Mouse (Mus musculus) heart, adult 11 months (tissue): Measurements from ENCODE around the gene Gm9821.
A peak's percentile ranks its signal among the peaks of the same experiment; 100 is the strongest.

ENCODE experiments used
- DNase-seq: peaks from one replicate; pipeline ENCODE4 v3.0.0; 2022

Gene Gm9821

GRCm38 (mm10) chr2:91949411-91950274 lies 4.1 kb downstream of the Gm9821 start:
- DNase-seq = peak; percentile 98

DNA sequence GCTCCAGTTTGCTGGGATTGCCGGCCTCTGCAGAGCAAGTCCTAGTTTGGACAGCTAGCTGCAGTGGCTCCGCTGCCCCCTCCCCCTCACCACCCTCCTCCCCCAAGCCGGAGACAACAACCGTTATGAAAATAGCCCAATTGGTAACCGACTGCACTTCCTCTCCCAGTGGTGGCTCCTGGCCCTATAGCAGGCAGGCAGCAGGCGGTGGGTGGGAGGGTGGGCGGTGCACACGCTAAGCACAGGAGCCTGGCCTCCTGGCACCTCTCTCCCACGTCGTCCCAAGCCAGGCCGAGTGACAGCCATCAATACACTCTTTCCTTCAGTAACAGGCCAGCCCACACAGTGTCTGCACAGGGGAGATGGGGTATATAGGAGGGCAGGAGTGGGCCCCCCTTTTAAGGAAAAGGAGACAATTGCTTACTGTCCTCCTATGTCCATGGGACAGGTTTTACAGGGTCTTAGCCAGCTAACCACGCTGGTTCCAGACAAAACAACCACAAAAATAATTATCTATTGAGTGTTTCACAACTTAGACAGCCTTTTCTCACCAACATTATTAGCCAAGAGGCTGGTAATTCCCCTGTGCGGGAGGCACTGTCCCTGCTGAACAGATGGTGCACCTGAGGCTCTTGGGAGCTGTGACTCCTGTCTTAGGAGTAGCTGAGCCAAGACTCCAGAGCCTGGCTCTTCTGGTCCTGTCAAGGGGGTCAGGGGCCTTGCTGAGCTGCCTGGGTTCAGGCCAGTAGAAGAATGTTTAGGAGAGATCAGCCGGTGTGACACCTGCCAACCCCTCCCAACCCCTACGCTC lies 5.0 kb downstream of the Gm9821 start:
- peak; percentile 98 for DNase-seq

DNA sequence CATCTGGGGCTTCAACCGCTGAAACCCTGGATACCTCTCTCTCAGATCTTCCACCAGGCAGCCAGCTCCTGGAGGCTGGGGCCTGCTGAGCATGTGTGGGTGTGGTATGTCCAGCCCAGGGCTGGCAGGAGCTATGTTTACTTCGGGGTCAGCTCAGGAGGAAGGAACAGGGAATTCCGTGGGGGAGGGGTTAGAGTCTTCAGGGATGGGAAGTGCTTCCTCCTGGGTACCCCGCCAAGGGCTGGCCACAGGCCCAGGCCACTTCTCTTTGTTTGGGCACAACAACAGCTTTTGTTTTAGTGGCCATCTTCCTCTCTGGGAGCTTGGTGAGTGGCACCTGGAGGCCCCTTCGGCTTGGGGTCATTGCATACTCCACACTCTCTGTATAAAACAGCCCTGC lies 8.3 kb downstream of the Gm9821 start:
- DNase-seq = peak; percentile 99

GRCm38 (mm10) chr2:91955121-91955591 lies 9.7 kb downstream of the Gm9821 start:
- peak; percentile 85 for DNase-seq

DNA sequence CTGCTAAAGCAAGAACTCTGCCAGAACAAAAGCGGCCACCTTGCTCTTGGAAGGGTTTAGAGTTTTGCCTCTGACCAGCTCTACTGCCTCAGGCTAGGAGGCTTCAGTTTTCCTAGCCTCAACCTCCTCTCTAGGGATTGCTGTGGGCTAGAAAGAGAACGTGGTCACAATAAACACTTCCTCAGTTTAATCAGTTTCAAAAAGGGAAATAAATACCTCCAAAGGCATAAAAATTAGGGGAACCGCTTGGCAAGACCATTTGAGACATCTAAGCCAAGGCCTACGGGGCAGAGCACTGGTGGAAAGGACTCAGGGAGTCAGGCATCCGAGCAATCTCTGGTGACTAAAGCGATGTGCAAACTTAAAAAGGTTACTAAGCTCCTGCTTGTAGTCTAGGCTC lies 10.4 kb downstream of the Gm9821 start:
- peak; percentile 74 for DNase-seq

GRCm38 (mm10) chr2:91957096-91957495 lies 11.6 kb downstream of the Gm9821 start:
- DNase-seq = peak; percentile 93

DNA sequence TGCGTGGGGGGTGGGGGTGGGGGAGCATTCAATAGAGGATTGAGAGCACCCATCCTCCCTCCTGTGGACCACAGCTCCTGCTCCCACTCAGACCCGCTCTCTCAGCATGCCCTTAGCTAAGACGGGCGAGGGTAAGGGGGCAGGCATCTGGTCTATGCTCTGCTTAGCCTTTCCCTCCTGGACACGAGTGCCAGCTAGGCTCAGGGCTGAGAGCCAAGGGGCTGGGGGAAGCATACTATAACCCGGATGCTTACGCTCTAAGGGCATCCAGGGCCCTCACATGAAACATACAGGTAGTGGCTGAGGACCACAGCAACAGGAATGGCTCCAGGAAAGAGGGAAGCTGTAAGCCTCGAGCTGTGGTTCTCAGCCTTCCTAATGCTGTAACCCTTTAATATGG lies 12.5 kb downstream of the Gm9821 start:
- peak; percentile 80 for DNase-seq

GRCm38 (mm10) chr2:91958701-91959457 lies 13.4 kb downstream of the Gm9821 start:
- DNase-seq = peak; percentile 94

GRCm38 (mm10) chr2:91959544-91960410 lies 14.3 kb downstream of the Gm9821 start:
- peak; percentile 92 for DNase-seq

DNA sequence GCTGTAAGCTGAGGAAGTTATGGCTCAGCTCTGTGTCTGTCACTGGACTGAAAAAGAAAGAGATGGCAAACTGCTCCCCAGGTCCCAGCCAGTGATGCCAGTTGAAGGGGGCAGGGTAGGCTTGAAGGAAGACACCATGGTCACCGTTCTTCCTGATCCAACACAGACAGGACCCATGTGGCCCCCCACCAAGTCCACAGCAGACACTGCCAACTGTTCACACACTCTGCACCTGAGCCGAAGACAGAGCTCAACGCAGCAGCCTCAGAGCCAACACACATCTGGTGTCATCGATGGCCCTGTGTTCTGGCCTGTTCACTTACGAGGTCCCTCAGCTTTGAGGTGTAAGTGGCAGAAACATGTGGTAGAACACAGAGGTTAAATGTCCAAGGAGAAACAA lies 15.0 kb downstream of the Gm9821 start:
- DNase-seq = peak; percentile 87

DNA sequence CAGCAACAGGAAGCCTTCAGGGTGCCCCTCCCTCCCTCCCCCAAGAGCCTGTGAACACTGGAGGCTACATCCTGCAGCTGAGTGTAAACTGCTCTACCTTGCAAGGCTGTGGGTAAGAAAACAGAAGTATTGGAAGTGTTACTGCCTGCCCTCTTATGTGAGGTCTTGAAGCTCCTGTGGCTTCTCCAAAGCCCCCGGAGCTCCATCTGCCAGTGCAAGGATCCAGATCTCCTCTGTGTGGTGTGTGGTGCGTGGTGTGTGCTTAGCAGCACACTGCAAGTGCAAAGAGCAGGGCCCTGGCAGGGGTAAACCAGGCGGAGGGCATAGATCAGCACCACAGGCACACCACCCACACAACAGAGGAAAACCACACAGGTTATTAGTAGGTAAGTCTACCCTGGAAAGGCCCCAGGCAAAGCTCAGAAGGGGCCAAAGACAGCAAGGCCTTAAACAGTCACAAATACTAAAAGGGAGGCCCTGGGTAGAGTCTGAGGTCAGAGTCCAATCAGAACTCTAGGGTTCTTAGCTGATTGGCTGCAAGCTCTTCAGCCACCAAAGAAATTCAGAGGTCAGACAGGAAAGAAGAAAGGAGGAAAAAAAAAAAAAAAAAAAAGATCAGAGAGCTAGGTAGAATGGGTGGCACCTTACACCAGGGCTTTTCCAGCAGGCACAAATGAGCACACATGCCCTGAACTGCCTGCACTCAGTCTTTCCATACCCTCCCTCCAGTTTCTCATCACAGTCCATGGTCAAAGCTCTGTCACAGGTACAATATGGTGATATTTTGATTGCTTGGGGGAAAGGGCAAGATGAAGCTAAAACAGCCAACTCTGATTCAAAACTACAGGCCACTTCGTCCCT lies 16.6 kb downstream of the Gm9821 start:
- peak; percentile 92 for DNase-seq

GRCm38 (mm10) chr2:91962864-91963401 lies 17.4 kb downstream of the Gm9821 start:
- peak; percentile 95 for DNase-seq

GRCm38 (mm10) chr2:91963443-91963932 lies 18.0 kb downstream of the Gm9821 start:
- DNase-seq = peak; percentile 100

DNA sequence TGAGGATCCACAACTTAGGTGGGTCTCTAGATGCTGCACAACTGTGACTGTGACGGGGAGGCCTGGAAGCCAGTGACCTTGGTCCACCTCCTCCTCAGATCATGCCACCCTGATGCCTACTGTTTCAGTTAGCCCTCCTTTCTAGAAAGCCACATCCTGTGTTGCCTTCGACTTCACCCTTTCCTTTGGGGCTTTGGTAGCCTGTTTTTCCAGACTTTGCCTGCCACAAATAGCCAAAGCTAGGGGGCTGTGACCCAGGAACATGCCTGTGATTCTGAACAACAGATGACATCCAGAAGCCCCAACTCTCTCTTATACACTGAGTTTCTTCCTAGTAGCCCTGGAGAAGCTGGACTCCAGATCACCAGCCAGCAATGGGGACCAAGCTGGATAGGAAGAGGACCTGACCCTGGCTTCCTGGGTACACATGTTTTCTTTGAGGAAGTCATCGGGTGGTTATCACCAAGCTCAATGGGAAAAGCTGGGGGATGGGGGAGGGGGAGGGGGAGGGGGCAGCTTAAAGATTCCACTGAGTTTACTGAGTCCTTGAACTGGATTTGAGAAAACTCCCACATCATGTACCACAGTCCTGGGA lies 19.2 kb downstream of the Gm9821 start:
- peak; percentile 94 for DNase-seq

DNA sequence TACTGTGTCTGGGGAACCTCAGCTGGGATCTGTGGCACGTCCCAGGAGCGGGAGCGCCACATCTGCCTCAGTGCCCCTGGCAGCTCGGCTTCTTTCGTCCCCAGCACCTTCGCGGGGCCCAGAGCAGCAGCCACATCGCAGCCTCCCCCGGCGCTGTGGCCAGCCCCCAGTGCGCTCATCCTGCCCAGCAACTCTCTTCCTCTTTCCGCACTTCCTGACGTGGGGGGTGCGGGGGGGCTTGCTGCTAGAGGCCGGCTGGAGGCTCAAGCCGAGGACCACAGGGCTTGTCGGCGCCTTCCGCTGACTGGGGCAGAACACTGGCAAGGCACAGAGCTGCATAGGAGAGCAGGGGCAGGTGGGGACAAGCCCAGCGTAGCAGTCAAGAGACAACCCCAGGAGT lies 19.9 kb downstream of the Gm9821 start:
- peak; percentile 99 for DNase-seq

GRCm38 (mm10) chr2:91966367-91966766 lies 20.9 kb downstream of the Gm9821 start:
- peak; percentile 92 for DNase-seq

DNA sequence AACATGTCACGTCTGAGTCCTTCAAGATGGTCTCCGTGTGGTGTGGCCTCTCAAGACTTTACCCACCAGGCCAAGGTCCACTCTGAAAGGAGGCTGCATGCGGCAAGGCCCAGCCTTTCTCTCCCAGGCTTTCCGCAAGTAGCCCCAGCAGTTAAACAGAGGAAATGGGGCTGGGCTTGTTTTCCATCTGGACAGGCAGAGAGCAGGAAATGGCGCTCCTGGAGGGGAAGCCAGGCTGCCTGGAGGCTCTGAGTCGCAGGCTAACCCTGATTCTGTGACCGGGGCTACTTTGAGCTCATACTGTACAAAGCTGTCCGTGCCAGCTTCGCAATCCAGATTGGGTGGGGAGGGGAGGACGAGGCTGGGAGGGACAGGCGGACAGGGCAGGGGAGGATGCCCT lies 22.5 kb downstream of the Gm9821 start:
- DNase-seq = peak; percentile 98

DNA sequence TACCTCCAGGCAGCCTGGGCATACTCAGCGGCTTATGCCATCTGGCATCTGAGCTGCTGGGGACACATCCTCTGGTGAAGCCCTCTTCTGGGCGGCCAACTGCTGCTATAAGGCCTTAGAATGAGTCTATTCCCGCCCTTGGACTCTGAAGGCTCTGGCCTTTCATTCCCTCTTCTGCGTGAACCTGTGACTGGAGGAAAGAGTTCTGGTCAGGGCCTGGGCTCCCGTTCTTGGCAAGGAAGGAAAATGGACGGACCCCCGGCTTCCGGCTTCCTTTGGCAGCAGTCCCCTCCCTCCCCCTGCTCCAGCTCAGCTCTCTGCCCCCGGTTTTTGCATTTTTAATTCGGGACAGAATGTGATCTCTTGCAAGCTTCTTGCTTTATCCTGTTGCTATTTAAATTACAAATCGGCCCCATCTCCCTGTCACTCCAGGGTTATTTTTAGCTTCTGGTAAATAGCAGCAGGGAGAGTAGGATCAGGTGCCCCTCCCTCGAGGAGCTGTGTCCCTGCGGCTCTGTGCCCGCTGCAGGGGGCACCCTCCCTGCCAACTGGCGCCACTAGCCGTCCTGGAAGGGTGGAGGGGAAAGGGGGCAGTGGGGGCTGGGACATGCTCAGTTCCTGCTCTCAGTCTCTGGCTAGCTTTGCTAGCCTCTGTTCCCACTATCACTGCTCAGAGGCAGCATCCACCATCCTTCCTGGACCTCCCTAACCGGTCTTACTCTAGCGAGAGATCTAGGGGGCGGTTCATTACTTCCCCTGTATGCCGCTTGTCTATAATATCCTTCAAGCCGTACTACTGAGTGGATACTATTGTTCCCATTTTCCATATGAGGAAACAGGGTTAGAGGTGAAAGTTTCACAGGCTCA lies 26.0 kb downstream of the Gm9821 start:
- DNase-seq = peak; percentile 98

DNA sequence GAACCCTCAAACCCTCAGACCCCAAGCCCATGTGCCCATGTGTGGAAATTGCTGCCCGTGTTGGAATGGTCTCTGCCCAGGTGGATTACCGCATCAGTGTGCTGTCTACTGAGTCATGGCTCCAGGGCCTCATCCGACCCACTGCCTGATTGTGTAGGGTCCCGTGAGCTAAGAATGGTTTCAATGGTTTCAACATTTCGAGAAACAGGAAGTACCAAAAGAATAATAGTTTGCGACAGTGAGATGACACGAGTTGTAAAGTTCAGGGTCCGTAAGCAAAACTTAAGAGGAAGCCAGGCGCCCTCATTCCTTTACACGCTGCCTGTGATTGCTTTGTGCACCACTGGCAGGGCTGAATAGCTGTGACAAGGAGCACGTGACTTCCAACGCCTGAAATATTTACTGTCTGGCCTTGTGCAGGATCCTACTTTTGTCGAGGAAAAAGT lies 26.6 kb downstream of the Gm9821 start:
- DNase-seq = peak; percentile 94
